Mouse (Mus musculus) midbrain, postnatal 0 days (tissue): ENCODE data around the gene Maz. TPM values are rescaled to one million over a fixed set of nuclear protein-coding genes. Genes with fewer than 3 reads are reported as not detected.

ENCODE experiments used
- ATAC-seq: fragments of 200-750 bp; cut with Nextera tagmentation; 2 replicates; pipeline ENCODE4 v1.8.0; 2017; ENCODE audit warnings: moderate number of reproducible peaks, mild to moderate bottlenecking, moderate TSS enrichment, moderate library complexity; ENCODE audit not compliant: low FRiP score
- DNase-seq: peaks from one replicate; pipeline ENCODE4 v3.0.0-alpha.2; 2015; ENCODE audit warnings: low spot score
- H3K27ac ChIP-seq: fragments of 300-500 bp; sonication (generic); 2 replicates; pipeline ENCODE4 v1.5.1; 2014; ENCODE audit warnings: low read depth, mild to moderate bottlenecking, low read length, mixed read lengths
- H3K27me3 ChIP-seq: fragments of 300-500 bp; sonication (generic); 2 replicates; pipeline ENCODE4 v1.6.1; 2014; ENCODE audit warnings: low read length, control low read depth, mixed read lengths; ENCODE audit not compliant: insufficient read depth
- H3K36me3 ChIP-seq: fragments of 300-500 bp; sonication (generic); 2 replicates; pipeline ENCODE4 v1.6.1; 2014; ENCODE audit warnings: low read length, control low read depth, mixed read lengths; ENCODE audit not compliant: insufficient read depth
- H3K4me1 ChIP-seq: fragments of 300-500 bp; sonication (generic); 2 replicates; pipeline ENCODE4 v1.6.1; 2014; ENCODE audit warnings: mild to moderate bottlenecking, control low read depth, antibody characterized with exemption, low read length, mixed read lengths; ENCODE audit not compliant: insufficient read depth
- H3K4me2 ChIP-seq: fragments of 300-500 bp; sonication (generic); 2 replicates; pipeline ENCODE4 v1.6.1; 2014; ENCODE audit warnings: low read depth, mild to moderate bottlenecking, low read length, mixed read lengths; ENCODE audit not compliant: poor library complexity, severe bottlenecking
- H3K4me3 ChIP-seq: fragments of 300-500 bp; sonication (generic); 2 replicates; pipeline ENCODE4 v1.5.1; 2014; ENCODE audit warnings: low read depth, mild to moderate bottlenecking, low read length, moderate library complexity
- H3K9ac ChIP-seq: fragments of 300-500 bp; sonication (generic); replicated peaks from 2 replicates; pipeline ENCODE4 v1.6.1; 2014; ENCODE audit warnings: mild to moderate bottlenecking, low read length, moderate library complexity, mixed read lengths; ENCODE audit not compliant: poor library complexity, severe bottlenecking
- H3K9me3 ChIP-seq: fragments of 300-500 bp; sonication (generic); 2 replicates; pipeline ENCODE4 v1.6.1; 2016; ENCODE audit warnings: low read length, control low read depth
- CTCF ChIP-seq: IDR thresholded peaks from 2 replicates; pipeline ENCODE4 v1.5.1; 2016; ENCODE audit warnings: antibody characterized with exemption, mild to moderate bottlenecking
- WGBS: fragments of 180-500 bp; shearing (Covaris S2); extraction: QIAGEN DNeasy Blood & Tissue Kit; methylation state at CpG from one replicate; pipeline ENCODE4 v1.1.7; 2014; 5-methylcytosine and 5-hydroxymethylcytosine counted together
- polyA plus RNA-seq: library from polyadenylated mRNA; unstranded; fragments of >200 nt; fragmentation: Nextera tagmentation; extraction: Ambion mirVana; gene quantifications from 2 replicates; pipeline ENCODE4 v1.2.1, GENCODE M21; 2015
- total RNA-seq: library from RNA; depleted of rRNA; stranded (reverse); fragments of >200 nt; gene quantifications from 2 replicates; pipeline ENCODE4 v1.2.3, GENCODE M21; 2014

Maz gene
- total and polyA plus RNA-seq, 2 experiments from 2014 or later = 68.3 to 245 TPM

DNA sequence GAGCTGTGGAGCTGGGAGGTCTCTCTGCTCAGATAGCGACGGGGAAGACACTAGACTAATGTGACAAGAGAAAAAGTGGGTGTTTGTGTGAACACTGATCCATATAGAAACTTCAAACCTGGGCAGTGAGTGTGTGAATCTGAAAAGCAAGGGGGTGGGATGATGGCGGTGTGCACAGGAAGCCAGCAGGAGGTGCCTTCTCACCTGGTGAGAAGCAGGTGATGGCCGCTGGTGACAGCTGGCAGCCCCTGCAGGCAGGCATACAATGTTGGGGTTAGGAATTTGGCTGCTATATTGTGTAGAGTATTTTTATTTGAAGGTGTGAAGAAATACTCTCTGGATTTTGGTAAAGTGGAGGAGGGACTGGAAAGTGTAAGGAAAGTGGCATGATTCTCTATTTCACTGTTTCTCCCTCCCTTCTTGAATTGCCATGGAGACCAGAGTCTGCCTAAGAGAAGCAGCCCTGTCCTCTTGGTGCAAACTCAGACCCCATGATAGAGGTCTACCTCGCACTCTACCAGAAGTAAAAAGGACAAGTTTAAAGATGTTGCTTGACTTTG, 28.3 kb upstream of the Maz start:
- DNase-seq (no peak), ATAC-seq (no peak)
- no peak overlapping the region for H3K27ac ChIP-seq
- no peak overlapping the region for H3K4me2 ChIP-seq
- H3K9me3 ChIP-seq = no peaks in the 10 kb centered on the region
- no peaks in the 10 kb centered on the region for H3K36me3 ChIP-seq
- no peaks in the 10 kb centered on the region for H3K27me3 ChIP-seq
- no peaks in the 10 kb centered on the region for H3K4me1 ChIP-seq
- no peak overlapping the region for H3K9ac ChIP-seq
- WGBS = 77% methylated on average over 5 of the region's 5 CpGs
- TF ChIP-seq CTCF = no peak
- no peak overlapping the region for H3K4me3 ChIP-seq

DNA sequence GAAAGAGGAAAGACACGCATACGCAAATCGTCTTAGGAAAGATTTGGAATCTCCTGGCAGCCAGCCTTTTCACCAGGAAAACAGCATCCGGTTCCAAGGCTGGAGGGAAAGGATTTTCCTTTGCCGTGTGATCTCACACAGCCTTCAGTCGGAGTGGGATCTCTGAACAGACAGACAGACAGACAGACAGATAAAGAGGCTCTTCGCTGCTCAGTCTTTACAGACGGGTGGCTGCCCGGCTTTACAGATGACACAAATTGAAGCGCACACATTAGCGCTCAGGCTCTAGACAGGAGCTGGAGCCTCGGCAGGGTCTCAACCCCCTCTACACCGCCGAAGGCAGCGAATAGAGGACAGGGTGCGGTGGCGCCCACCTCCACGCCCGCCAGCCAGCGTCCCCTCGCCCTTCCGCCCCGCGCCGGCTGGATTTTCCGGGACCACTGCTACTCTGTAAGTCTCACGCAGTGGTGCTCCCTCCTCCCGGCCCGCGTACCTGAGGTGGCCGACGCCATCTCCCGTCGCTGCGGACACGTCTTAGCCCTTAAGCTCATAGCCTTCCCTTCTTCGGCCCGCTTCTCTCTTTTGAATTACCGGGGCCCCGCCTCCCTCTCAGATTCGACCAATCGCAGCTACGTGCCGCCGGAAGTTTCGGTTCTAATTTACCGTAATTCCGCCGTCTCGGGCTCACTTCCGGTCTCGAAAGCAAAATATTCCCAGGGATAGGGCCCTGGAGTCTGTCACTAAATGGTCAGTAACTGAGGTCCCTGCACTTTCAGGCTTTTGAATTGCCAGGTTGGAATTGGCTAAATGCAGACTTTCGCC, 15.2 kb upstream of the Maz start, which contains the start of gene Kif22:
Gene Kif22, minus strand, starts transcription at position 621 of the 822 bp plus-strand sequence.
- peak within 1 kb of the TSS; percentile 48; the same call in 1 of the 2 replicates for H3K9ac ChIP-seq
- DNase-seq (peak; percentile 93), ATAC-seq (peak; percentile 76; the same call in 1 of the 2 replicates)
- H3K4me3 ChIP-seq = peak within 1 kb of the TSS; percentile 68
- under 1% methylated on average over 53 of the region's 53 CpGs for WGBS
- H3K27me3 ChIP-seq = no peaks in the 10 kb centered on the region
- peak within 1 kb of the TSS; percentile 69 for H3K27ac ChIP-seq
- no peaks in the 10 kb centered on the region for H3K9me3 ChIP-seq
- 0 out of 2 replicates have a peak, but pooled peaks cover 2% of the 10 kb centered on the region for H3K4me1 ChIP-seq
- no peak for TF ChIP-seq CTCF
- H3K36me3 ChIP-seq = no peaks in the 10 kb centered on the region
- peak within 1 kb of the TSS; percentile 83 for H3K4me2 ChIP-seq

DNA sequence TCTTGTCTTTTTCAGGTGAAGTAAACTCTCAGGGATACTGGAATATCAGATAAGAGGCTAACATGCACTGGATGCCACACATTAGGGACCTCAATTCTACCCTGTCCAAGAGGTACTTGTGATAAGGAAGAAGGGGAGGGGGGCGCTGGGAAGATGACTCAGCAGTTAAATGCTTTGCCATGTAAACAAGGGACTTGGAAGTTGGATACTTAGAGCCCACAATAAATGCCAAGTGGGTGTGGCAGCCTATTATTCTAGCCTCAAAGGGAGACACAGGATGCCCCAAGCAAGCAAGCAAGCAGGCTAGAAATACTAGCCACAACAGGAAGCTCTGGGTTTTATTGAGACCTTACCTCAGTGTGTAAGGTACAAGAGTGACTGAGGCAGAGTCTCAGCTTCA, 4.4 kb upstream of the Maz start:
- Histone ChIP-seq H3K27ac (no peak overlapping the region), H3K4me1 (peaks cover 6% of the 10 kb centered on the region), H3K4me3 (no peak overlapping the region), H3K9me3 (no peaks in the 10 kb centered on the region), H3K27me3 (no peaks in the 10 kb centered on the region), H3K4me2 (no peak overlapping the region), H3K9ac (no peak overlapping the region), H3K36me3 (0 out of 2 replicates have a peak, but pooled peaks cover 4% of the 10 kb centered on the region)
- 83% methylated on average over 1 of the region's 1 CpGs for WGBS
- DNase-seq (no peak), ATAC-seq (no peak)
- no peak for TF ChIP-seq CTCF

DNA sequence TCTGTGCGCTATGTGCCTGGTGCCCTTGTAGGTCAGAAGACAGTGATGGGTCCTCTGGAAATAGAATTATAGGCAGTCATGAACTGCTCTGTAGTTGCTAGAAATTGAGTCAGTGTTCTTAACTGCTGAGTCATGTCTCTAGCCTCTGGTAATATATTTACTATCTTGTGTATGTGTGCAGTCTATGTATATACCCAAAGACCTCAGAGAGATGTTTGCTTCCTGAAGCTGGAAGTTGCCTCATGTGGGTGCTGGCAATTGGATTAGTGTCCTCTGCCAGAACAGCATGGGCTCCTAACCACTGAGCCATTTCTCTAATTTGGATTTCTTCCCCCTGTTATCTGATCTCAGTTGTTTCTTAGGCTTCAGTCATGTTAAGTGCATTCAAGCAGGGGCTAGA, 3.3 kb upstream of the Maz start:
- Histone ChIP-seq H3K4me3 (no peak overlapping the region), H3K4me2 (no peak overlapping the region), H3K27me3 (no peaks in the 10 kb centered on the region), H3K9ac (no peak overlapping the region), H3K9me3 (no peaks in the 10 kb centered on the region), H3K4me1 (peaks cover 6% of the 10 kb centered on the region), H3K27ac (no peak overlapping the region), H3K36me3 (0 out of 2 replicates have a peak, but pooled peaks cover 4% of the 10 kb centered on the region)
- DNase-seq (no peak), ATAC-seq (no peak)
- 93% methylated on average over 1 of the region's 1 CpGs for WGBS
- TF ChIP-seq CTCF = no peak

DNA sequence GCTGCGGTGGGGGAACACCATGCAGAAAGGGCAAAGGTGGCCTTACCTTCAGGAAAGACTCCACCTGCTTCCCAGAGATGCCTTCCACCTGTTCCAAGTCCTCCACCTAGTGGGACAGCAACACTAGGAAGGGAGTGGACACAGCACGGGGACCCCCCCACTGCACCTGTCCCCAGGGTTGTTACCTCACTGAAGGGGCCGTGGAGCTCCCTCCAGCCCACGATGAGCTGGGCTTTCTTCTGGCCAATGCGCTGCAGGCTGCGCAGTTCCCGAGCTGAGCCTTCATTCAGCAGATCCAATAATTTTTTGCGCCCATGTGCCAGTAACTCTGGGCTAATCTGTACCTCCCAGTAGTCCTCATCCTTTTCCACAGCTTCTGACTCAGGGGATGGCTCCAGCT, 1.0 kb upstream of the Maz start:
- DNase-seq = no peak
- H3K36me3 ChIP-seq = peaks cover 8% of the 10 kb centered on the region
- peak overlapping the region; percentile 99 for H3K27ac ChIP-seq
- TF ChIP-seq CTCF = peak; percentile 11
- 53% methylated on average over 8 of the region's 8 CpGs for WGBS
- H3K9me3 ChIP-seq = no peaks in the 10 kb centered on the region
- H3K4me2 ChIP-seq = peak overlapping the region; percentile 76
- peak overlapping the region; percentile 79 for H3K9ac ChIP-seq
- H3K4me3 ChIP-seq = peak overlapping the region; percentile 90
- peaks cover 21% of the 10 kb centered on the region for H3K4me1 ChIP-seq
- ATAC-seq = no peak
- H3K27me3 ChIP-seq = no peaks in the 10 kb centered on the region

DNA sequence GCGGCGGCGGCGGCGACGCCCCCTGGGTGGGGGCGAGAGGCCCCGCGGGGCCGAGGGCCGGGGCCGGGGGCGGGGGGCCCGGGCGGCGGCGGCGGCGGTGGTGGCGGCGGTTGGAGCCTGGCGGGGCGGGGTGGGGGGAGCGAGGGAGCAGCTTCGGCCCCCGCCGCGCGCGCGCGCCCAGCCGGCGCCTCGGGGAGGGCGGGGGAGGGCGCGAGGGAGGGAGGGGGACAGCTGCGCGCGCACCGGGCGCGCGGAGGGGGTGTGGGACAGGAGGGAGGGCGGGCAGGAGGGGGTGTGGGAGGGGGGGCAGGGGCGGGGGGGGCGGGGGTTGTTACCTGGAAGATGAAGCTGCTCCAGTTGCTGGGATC, 237 bp downstream of the Maz start:
- ATAC-seq (0 out of 2 replicates have a peak, but pooled peaks have one; percentile 1), DNase-seq (no peak)
- no peaks in the 10 kb centered on the region for H3K27me3 ChIP-seq
- WGBS = no CpG with 5 or more reads among the region's 48 CpGs
- peak overlapping the region; percentile 76 for H3K4me2 ChIP-seq
- peak overlapping the region; percentile 90 for H3K4me3 ChIP-seq
- H3K9ac ChIP-seq = peak overlapping the region; percentile 96
- no peak for TF ChIP-seq CTCF
- no peaks in the 10 kb centered on the region for H3K9me3 ChIP-seq
- H3K27ac ChIP-seq = peak overlapping the region; percentile 99
- peaks cover 21% of the 10 kb centered on the region for H3K4me1 ChIP-seq
- H3K36me3 ChIP-seq = peaks cover 15% of the 10 kb centered on the region
